Mouse (Mus musculus) lung, postnatal 0 days (tissue): ENCODE results near the gene Nsg2.

Experiments
- CTCF ChIP-seq: IDR thresholded peaks from 2 replicates; pipeline ENCODE4 v1.5.1; 2016; ENCODE audit warnings: antibody characterized with exemption, mild to moderate bottlenecking
- EP300 ChIP-seq: IDR thresholded peaks from 2 replicates; pipeline ENCODE4 v1.6.1; 2016; ENCODE audit warnings: antibody characterized with exemption, mild to moderate bottlenecking, control low read depth

DNA sequence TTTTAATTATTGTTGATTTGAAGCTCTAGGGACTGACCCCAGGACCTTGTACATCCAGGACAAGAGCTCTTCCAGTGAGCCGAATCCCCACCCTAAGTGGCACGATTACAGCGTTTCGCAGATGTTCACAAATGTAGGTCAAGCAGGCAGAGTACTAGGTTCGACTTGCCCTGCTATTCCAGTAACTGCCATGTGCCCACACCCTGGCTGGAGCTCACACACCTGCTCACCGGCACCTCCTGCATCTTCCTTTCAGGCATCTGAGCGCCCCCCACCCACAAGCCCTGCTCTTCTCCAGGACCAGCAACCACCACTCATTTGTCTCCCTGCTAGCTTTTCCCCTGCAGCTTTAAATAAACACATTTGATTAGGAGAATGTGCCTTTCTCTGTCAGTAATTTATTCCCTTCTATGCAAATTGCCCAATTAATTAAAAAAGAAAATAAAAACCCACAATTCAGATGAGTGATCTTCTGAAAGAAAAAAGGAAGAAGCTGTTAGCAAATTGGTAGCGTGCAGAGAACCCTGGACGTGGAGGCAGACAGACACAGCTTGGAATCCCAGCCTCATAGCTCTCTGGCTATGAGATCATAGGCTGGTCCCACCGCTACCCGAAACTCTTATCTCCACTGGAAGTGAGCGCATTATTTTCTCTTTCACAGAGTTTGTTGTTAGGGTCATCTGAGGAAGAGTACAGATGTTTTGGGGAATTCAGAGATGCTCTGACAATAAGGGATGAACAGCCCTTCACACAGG, 68.7 kb downstream of the Nsg2 start:
- no peak for TF ChIP-seq CTCF
- TF ChIP-seq EP300: no peak
